Mouse (Mus musculus) heart, embryonic 13.5 days (tissue): Measurements from ENCODE around the gene BC048562. TPM values are rescaled to one million over a fixed set of nuclear protein-coding genes. Genes with fewer than 3 reads are reported as not detected.
A peak's percentile ranks its signal among the peaks of the same experiment; 100 is the strongest.

Experiments used
- ATAC-seq: fragments of 200-750 bp; cut with Nextera tagmentation; 2 replicates; pipeline ENCODE4 v1.8.0; 2017; ENCODE audit warnings: moderate TSS enrichment; ENCODE audit not compliant: insufficient number of reproducible peaks, low FRiP score, low TSS enrichment; ENCODE audit errors: extremely low read depth
- H3K27ac ChIP-seq: fragments of 300-500 bp; sonication (generic); replicated peaks from 2 replicates; pipeline ENCODE4 v1.5.1; 2015; ENCODE audit warnings: moderate library complexity, mild to moderate bottlenecking, inconsistent platforms
- H3K27me3 ChIP-seq: fragments of 300-500 bp; sonication (generic); replicated peaks from 2 replicates; pipeline ENCODE4 v1.6.1; 2015; ENCODE audit warnings: mild to moderate bottlenecking, inconsistent platforms
- H3K36me3 ChIP-seq: fragments of 300-500 bp; sonication (generic); 2 replicates; pipeline ENCODE4 v1.6.1; 2015; ENCODE audit warnings: mild to moderate bottlenecking, inconsistent platforms
- H3K4me1 ChIP-seq: fragments of 300-500 bp; sonication (generic); 2 replicates; pipeline ENCODE4 v1.6.1; 2015; ENCODE audit warnings: inconsistent platforms
- H3K4me2 ChIP-seq: fragments of 300-500 bp; sonication (generic); 2 replicates; pipeline ENCODE4 v1.6.1; 2015; ENCODE audit warnings: inconsistent platforms, mild to moderate bottlenecking, moderate library complexity
- H3K4me3 ChIP-seq: fragments of 300-500 bp; sonication (generic); 2 replicates; pipeline ENCODE4 v1.5.1; 2015; ENCODE audit warnings: moderate library complexity, mild to moderate bottlenecking, inconsistent platforms
- H3K9ac ChIP-seq: fragments of 300-500 bp; sonication (generic); 2 replicates; pipeline ENCODE4 v1.6.1; 2015; ENCODE audit warnings: inconsistent platforms, mild to moderate bottlenecking, moderate library complexity
- H3K9me3 ChIP-seq: fragments of 300-500 bp; sonication (generic); 2 replicates; pipeline ENCODE4 v1.6.1; 2016; ENCODE audit warnings: inconsistent platforms
- WGBS: fragments of 180-500 bp; shearing (Covaris S2); methylation state at CpG from one replicate; pipeline ENCODE4 v1.1.7; 2015; ENCODE audit warnings: mixed read lengths; 5-methylcytosine and 5-hydroxymethylcytosine counted together
- polyA plus RNA-seq: library from polyadenylated mRNA; unstranded; fragments of >200 nt; fragmentation: Nextera tagmentation; extraction: Ambion mirVana; gene quantifications from 2 replicates; pipeline ENCODE4 v1.2.1, GENCODE M21; 2015

Gene BC048562
- polyA plus RNA-seq, result not detected in 2 replicates

DNA sequence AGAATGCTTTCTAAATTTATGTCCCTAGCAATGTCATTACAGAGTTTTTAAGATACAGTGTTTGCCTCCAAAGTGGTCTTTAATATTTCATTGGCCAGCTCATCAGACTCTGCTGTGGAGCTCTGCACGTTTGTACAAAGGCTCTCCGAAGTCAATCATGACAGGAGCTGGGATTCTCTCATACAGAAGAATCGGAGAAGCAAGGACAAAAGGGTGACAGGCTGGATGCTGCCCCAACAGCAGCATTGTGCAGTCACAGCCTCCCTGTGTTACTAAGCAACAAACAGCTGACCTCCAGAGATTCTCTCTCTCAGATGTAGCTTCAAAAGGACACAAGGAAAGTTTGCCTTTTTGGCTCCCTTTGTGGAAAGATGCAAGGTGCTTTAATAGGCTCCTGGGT is at the start of gene BC048562:
Gene BC048562 (plus strand): TSS at position 301 of the 400 bp plus-strand sequence.
- no peak within 1 kb of the TSS for H3K4me2 ChIP-seq
- H3K9me3 ChIP-seq, result no peaks in the 10 kb centered on the region
- H3K27me3 ChIP-seq, result no peaks in the 10 kb centered on the region
- H3K4me3 ChIP-seq, result no peak within 1 kb of the TSS
- no peak for ATAC-seq
- no peak within 1 kb of the TSS for H3K27ac ChIP-seq
- H3K36me3 ChIP-seq, result no peaks in the 10 kb centered on the region
- peaks cover 20% of the 10 kb centered on the region for H3K4me1 ChIP-seq
- no peak within 1 kb of the TSS for H3K9ac ChIP-seq
- 69% methylated on average over 3 of the region's 3 CpGs for WGBS

GRCm38 (mm10) chr9:108386816-108387215 is 49.5 kb upstream of the BC048562 start:
- no peak overlapping the region for H3K4me2 ChIP-seq
- H3K4me1 ChIP-seq, result no peaks in the 10 kb centered on the region
- no peak overlapping the region for H3K9ac ChIP-seq
- H3K27ac ChIP-seq, result no peak overlapping the region
- ATAC-seq, result no peak
- H3K36me3 ChIP-seq, result peaks cover 99% of the 10 kb centered on the region
- H3K4me3 ChIP-seq, result no peak overlapping the region
- 78% methylated on average over 4 of the region's 4 CpGs for WGBS
- no peaks in the 10 kb centered on the region for H3K9me3 ChIP-seq
- no peaks in the 10 kb centered on the region for H3K27me3 ChIP-seq

DNA sequence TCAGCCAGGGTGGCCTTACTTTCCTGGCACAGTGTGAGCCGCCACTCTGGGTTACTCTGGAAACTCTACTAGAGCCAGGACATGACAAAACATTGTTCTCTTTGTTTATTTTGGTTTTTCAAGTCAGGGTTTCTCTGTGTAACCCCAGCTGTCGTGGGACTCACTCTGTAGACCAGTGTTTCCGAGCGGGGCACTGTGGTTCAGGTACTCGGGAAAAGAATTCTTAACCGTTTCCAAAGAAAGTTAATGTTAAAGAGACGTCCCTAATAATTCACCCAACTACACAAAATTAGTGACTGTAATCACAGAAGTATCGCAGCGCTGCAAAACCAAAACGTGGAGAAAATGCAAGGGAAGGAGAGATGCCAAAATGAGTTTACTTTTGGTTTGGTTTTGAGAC is 47.7 kb upstream of the BC048562 start:
- no peaks in the 10 kb centered on the region for H3K27me3 ChIP-seq
- no peaks in the 10 kb centered on the region for H3K9me3 ChIP-seq
- no peak overlapping the region for H3K4me3 ChIP-seq
- 82% methylated on average over 10 of the region's 10 CpGs for WGBS
- H3K4me2 ChIP-seq, result no peak overlapping the region
- H3K4me1 ChIP-seq, result no peaks in the 10 kb centered on the region
- H3K27ac ChIP-seq, result no peak overlapping the region
- no peak overlapping the region for H3K9ac ChIP-seq
- ATAC-seq, result no peak
- H3K36me3 ChIP-seq, result peaks cover 99% of the 10 kb centered on the region

DNA sequence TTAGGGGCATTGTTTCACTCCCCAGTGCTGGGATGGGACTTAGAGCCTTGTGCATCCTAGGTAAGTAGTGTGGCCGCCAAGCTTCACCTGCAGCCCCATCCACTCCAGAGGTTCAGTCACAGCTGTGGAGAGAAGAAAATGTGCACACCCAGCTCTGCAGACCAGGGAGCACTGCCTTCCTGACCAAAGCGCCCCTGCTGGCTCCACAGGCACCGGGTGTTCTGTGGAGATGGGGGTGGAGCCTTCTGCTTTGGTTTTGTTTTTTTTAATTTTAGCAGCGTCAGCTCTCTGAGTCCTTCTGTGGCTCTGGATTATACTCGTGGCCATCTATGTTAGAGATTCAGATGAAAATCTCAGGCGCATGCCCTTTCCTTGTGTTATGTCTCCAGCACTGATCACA is 47.1 kb upstream of the BC048562 start:
- Histone ChIP-seq H3K9ac (no peak overlapping the region), H3K4me1 (no peaks in the 10 kb centered on the region), H3K36me3 (peaks cover 99% of the 10 kb centered on the region), H3K4me2 (no peak overlapping the region), H3K4me3 (no peak overlapping the region), H3K27me3 (no peaks in the 10 kb centered on the region), H3K9me3 (no peaks in the 10 kb centered on the region), H3K27ac (no peak overlapping the region)
- ATAC-seq, result no peak
- WGBS, result 79% methylated on average over 6 of the region's 6 CpGs

- H3K36me3 ChIP-seq, result peaks cover 72% of the 10 kb centered on the region
- H3K27me3 ChIP-seq, result no peaks in the 10 kb centered on the region
- H3K4me3 ChIP-seq, result no peak within 1 kb of the TSS
- 74% methylated on average over 18 of the region's 18 CpGs for WGBS
- no peaks in the 10 kb centered on the region for H3K4me1 ChIP-seq
- H3K9ac ChIP-seq, result no peak within 1 kb of the TSS
- ATAC-seq, result no peak
- H3K9me3 ChIP-seq, result no peaks in the 10 kb centered on the region
- H3K4me2 ChIP-seq, result no peak within 1 kb of the TSS
- H3K27ac ChIP-seq, result no peak within 1 kb of the TSS
These were observed 43.6 kb upstream of the BC048562 start, which contains the start of gene 1700102P08Rik for GRCm38 (mm10) chr9:108392676-108393075. Gene 1700102P08Rik, plus strand, starts transcription at chr9:108392805.

DNA sequence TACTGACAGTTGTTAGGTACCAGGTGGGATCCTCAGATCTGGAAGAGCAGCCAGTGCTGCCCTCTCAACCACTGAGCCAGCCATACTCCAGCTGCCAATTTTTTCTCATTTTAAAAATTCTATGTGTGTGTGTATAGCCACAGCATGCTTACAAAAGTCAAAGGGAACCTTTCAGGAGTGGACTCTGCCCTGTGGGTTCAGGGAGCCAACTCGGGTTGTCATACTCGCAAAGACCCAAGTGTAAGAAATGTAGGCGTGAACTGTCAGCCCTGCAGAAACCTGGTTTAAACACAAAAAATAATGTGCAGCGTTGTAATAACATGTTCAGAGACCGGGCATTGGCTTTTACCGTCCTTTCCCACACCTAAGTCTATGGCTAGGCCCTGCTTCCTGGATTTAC is 42.1 kb upstream of the BC048562 start:
- H3K9ac ChIP-seq, result no peak overlapping the region
- no peak overlapping the region for H3K27ac ChIP-seq
- no peaks in the 10 kb centered on the region for H3K27me3 ChIP-seq
- 90% methylated on average over 6 of the region's 6 CpGs for WGBS
- H3K4me1 ChIP-seq, result no peaks in the 10 kb centered on the region
- ATAC-seq, result no peak
- H3K4me3 ChIP-seq, result no peak overlapping the region
- peaks cover 57% of the 10 kb centered on the region for H3K36me3 ChIP-seq
- no peak overlapping the region for H3K4me2 ChIP-seq
- no peaks in the 10 kb centered on the region for H3K9me3 ChIP-seq

- Histone ChIP-seq H3K27ac (no peak overlapping the region), H3K4me3 (no peak overlapping the region), H3K4me1 (no peaks in the 10 kb centered on the region), H3K36me3 (peaks cover 45% of the 10 kb centered on the region), H3K27me3 (no peaks in the 10 kb centered on the region), H3K4me2 (no peak overlapping the region), H3K9ac (no peak overlapping the region), H3K9me3 (no peaks in the 10 kb centered on the region)
- no peak for ATAC-seq
- 83% methylated on average over 1 of the region's 1 CpGs for WGBS
These were observed 40.9 kb upstream of the BC048562 start for GRCm38 (mm10) chr9:108395427-108395826.

- 82% methylated on average over 3 of the region's 3 CpGs for WGBS
- no peaks in the 10 kb centered on the region for H3K9me3 ChIP-seq
- H3K36me3 ChIP-seq, result peaks cover 16% of the 10 kb centered on the region
- peaks cover 9% of the 10 kb centered on the region for H3K4me1 ChIP-seq
- ATAC-seq, result no peak
- no peaks in the 10 kb centered on the region for H3K27me3 ChIP-seq
- H3K27ac ChIP-seq, result no peak overlapping the region
- no peak overlapping the region for H3K4me2 ChIP-seq
- H3K4me3 ChIP-seq, result no peak overlapping the region
- H3K9ac ChIP-seq, result no peak overlapping the region
These were observed 38.0 kb upstream of the BC048562 start for GRCm38 (mm10) chr9:108398324-108398723.

DNA sequence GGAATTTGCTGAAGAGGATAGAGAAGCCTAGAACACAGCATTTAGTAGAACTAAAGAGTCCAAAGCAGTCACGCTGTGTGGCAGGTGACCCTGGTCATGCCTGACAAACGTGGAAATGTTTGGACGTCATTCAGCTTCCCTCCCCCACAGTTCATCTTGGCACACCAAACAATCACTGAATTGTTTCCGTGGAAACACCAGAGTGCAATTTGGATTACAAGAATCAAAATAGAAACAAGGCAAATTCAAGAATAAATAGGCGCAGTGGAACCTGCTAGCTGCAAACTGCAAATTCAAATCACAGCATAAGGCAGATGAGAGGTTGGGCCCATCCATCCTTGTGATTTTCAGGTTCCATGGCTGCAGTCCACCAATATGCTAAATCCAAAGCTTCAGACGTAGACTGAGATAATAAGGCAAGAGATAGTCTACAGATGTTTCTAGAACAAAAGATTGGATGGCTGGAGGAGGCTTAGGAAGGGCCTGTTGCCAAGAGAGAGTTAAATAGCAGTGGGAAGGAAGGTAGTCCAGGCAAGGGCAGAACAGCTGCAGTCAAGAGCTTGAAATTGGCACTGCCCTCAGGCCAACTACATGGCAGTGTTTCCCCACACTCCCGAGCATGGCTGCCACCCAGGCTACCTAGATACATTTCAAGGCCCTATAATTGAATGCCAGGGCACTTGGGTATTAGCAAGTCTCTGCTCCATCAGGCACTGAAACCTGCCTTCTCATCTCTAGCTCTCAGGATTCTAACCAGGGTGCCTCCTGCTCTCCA is 34.9 kb upstream of the BC048562 start:
- H3K9me3 ChIP-seq, result no peaks in the 10 kb centered on the region
- no peak for ATAC-seq
- no peaks in the 10 kb centered on the region for H3K27me3 ChIP-seq
- H3K27ac ChIP-seq, result 0 out of 2 replicates have a peak overlapping the region, but pooled peaks have one; percentile 8
- no peaks in the 10 kb centered on the region for H3K36me3 ChIP-seq
- 58% methylated on average over 7 of the region's 7 CpGs for WGBS
- H3K9ac ChIP-seq, result no peak overlapping the region
- H3K4me1 ChIP-seq, result peaks cover 9% of the 10 kb centered on the region
- no peak overlapping the region for H3K4me2 ChIP-seq
- H3K4me3 ChIP-seq, result no peak overlapping the region

DNA sequence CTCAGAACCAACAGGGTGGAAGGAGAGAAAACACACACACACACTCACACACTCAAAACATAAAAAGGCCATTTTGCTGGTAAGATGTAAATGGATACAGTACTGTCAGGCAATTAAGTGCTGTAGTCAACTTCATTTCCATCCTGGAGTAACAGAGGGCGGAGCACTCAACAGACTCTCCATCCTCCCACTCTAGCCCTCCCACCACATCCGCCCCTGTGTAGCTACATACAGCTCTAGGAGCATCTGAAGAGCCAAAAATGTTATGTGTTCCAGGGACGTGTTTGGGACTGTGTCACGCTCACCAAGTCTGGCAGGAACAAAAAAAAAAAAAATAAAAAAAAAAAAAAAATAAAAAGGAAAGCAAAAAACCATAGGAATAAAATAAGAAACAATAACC is 33.2 kb upstream of the BC048562 start:
- no peaks in the 10 kb centered on the region for H3K36me3 ChIP-seq
- no peak for ATAC-seq
- H3K9ac ChIP-seq, result no peak overlapping the region
- 81% methylated on average over 4 of the region's 4 CpGs for WGBS
- no peaks in the 10 kb centered on the region for H3K27me3 ChIP-seq
- no peaks in the 10 kb centered on the region for H3K9me3 ChIP-seq
- peaks cover 9% of the 10 kb centered on the region for H3K4me1 ChIP-seq
- no peak overlapping the region for H3K4me2 ChIP-seq
- no peak overlapping the region for H3K27ac ChIP-seq
- no peak overlapping the region for H3K4me3 ChIP-seq

DNA sequence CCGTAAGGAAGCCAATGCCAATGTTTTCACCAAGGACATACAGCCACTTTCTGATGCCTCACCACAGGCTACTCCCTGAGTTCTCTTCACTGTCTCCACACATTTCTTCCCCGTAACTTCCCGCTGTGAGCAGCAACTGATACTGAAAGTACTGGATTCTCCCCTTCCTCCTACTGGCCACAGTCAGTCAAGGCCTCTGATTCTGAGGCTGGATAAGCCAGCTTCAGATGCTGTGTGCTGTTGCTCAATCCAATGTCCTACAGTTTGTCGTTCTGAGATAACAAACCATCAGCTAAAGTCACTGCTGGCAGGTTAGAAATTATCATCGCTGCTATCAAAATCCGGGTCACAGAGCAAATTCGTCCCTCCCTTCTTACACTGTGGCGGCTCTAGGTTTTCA is 31.8 kb upstream of the BC048562 start:
- no peaks in the 10 kb centered on the region for H3K27me3 ChIP-seq
- ATAC-seq, result no peak
- 59% methylated on average over 8 of the region's 8 CpGs for WGBS
- H3K27ac ChIP-seq, result no peak overlapping the region
- H3K4me1 ChIP-seq, result peaks cover 13% of the 10 kb centered on the region
- H3K4me2 ChIP-seq, result no peak overlapping the region
- no peak overlapping the region for H3K4me3 ChIP-seq
- H3K9me3 ChIP-seq, result no peaks in the 10 kb centered on the region
- no peaks in the 10 kb centered on the region for H3K36me3 ChIP-seq
- no peak overlapping the region for H3K9ac ChIP-seq

DNA sequence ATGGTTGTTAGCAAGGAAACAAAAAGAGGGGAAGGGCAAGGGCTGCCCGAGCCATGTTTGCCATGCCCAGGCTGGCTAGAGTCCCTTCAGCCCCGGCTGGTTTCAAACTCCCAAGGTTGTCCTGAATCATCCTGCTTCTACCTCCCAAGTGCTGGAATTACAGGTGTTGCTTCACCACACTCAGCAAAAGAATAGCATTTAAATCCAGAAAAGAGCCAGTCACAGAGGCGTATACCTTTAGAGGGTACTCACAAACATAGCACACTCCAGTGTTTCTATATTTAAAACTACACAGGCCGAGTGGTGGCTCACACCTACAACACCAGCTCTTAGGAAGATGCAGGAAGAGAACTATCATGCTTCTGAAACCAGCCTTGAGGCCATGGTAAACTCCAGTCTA is 26.7 kb upstream of the BC048562 start:
- Histone ChIP-seq H3K9ac (0 out of 2 replicates have a peak overlapping the region, but pooled peaks have one; percentile 37), H3K4me2 (no peak overlapping the region), H3K4me3 (no peak overlapping the region), H3K4me1 (0 out of 2 replicates have a peak, but pooled peaks cover 7% of the 10 kb centered on the region), H3K27me3 (no peaks in the 10 kb centered on the region), H3K36me3 (no peaks in the 10 kb centered on the region), H3K9me3 (no peaks in the 10 kb centered on the region), H3K27ac (0 out of 2 replicates have a peak overlapping the region, but pooled peaks have one; percentile 12)
- whole genome bisulfite sequencing, result 72% methylated on average over 4 of the region's 4 CpGs
- no peak for ATAC-seq
